Mouse (Mus musculus): ENCODE measurements at regions not wholly inside any gene's neighbourhood (a gene's known extent, or its start where the extent isn't known, plus 50 kb on each side); places are given as distances from the start of the nearest gene placed in this dataset.

- no peak for DNase-seq
These were observed 587.4 kb downstream of the Otol1 start for GRCm38 (mm10) chr3:70594785-70595184.

Measured in layer of hippocampus, postnatal 36 days (tissue).